Mouse (Mus musculus): ENCODE measurements at regions not wholly inside any gene's neighbourhood (a gene's known extent, or its start where the extent isn't known, plus 50 kb on each side); places are given as distances from the start of the nearest gene placed in this dataset.

DNA sequence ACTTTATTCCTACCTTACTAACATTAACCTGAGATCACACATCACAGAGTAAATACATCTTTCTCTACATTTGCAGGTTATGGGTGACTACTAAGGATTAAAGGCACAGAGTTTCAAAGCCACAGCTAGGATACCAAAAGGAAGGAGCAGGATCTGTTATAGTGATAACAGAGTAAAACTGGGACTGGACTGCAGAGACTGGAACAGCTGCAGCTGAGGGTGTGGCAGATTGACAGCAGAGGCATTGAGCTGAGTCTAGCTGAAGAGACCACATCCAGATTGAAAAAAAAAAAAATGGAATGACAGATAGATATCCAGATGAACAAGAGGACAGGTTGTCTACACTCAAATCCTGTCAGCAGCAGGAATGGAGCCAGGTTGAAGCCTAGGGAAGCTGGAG lies 301.1 kb downstream of the Irs2 start:
- H3K4me3 ChIP-seq (ENCODE audit: low read depth, low read length): no peak overlapping the region
- H3K36me3 ChIP-seq (ENCODE audit: control insufficient read depth, insufficient read depth): no peaks in the 10 kb centered on the region
- no peak overlapping the region for H3K9ac ChIP-seq (ENCODE audit: low read depth, low read length)
- no peak for TF ChIP-seq CTCF (IDR thresholded peaks at IDR 0.05; ENCODE audit: low read depth)
- no peak overlapping the region for H3K27ac ChIP-seq (ENCODE audit: low read depth, low read length)
- ATAC-seq: no peak
- no peak overlapping the region for H3K4me2 ChIP-seq (replicated peaks; ENCODE audit: low read depth)
- no peaks in the 10 kb centered on the region for H3K9me3 ChIP-seq (ENCODE audit: control insufficient read depth)
- no peaks in the 10 kb centered on the region for H3K4me1 ChIP-seq (replicated peaks; ENCODE audit: control insufficient read depth, insufficient read depth, low read length)
- H3K27me3 ChIP-seq (replicated peaks; ENCODE audit: control insufficient read depth, insufficient read depth, low read length): no peaks in the 10 kb centered on the region

DNA sequence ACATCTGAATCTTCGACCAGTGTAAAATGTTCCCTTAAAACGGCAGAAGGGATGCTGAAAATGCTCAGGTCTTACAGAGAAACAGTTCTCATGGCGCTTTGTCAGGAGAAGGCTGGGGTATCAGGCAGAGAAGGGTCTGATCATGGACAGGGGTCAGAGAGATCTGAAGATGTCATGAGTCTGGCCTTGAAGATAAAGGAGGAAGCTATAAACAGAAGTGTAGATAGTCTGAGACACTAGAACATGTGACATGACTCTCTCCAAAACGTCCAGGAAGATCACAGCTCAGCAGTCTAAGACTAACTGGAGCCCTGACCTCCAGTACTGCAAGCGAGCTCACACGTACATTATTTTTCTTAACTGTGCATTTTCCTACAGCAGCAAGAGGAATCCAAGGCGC lies 302.3 kb downstream of the Irs2 start:
- no peak for TF ChIP-seq CTCF (IDR thresholded peaks at IDR 0.05; ENCODE audit: low read depth)
- Histone ChIP-seq H3K9ac (ENCODE audit: low read depth, low read length) (no peak overlapping the region), H3K9me3 (ENCODE audit: control insufficient read depth) (no peaks in the 10 kb centered on the region), H3K27me3 (replicated peaks; ENCODE audit: control insufficient read depth, insufficient read depth, low read length) (no peaks in the 10 kb centered on the region), H3K4me2 (replicated peaks; ENCODE audit: low read depth) (no peak overlapping the region), H3K4me1 (replicated peaks; ENCODE audit: control insufficient read depth, insufficient read depth, low read length) (no peaks in the 10 kb centered on the region), H3K4me3 (ENCODE audit: low read depth, low read length) (no peak overlapping the region), H3K36me3 (ENCODE audit: control insufficient read depth, insufficient read depth) (no peaks in the 10 kb centered on the region), H3K27ac (ENCODE audit: low read depth, low read length) (no peak overlapping the region)
- 63% methylated on average over 7 of the region's 7 CpGs for WGBS
- ATAC-seq: no peak

GRCm38 (mm10) chr8:10702755-10703154 lies 305.5 kb downstream of the Irs2 start:
- WGBS: 82% methylated on average over 7 of the region's 7 CpGs
- TF ChIP-seq CTCF (IDR thresholded peaks at IDR 0.05; ENCODE audit: low read depth): no peak
- ATAC-seq: no peak
- no peak overlapping the region for H3K4me2 ChIP-seq (replicated peaks; ENCODE audit: low read depth)
- no peak overlapping the region for H3K4me3 ChIP-seq (ENCODE audit: low read depth, low read length)
- H3K36me3 ChIP-seq (ENCODE audit: control insufficient read depth, insufficient read depth): no peaks in the 10 kb centered on the region
- H3K4me1 ChIP-seq (replicated peaks; ENCODE audit: control insufficient read depth, insufficient read depth, low read length): no peaks in the 10 kb centered on the region
- H3K9me3 ChIP-seq (ENCODE audit: control insufficient read depth): no peaks in the 10 kb centered on the region
- H3K9ac ChIP-seq (ENCODE audit: low read depth, low read length): no peak overlapping the region
- no peaks in the 10 kb centered on the region for H3K27me3 ChIP-seq (replicated peaks; ENCODE audit: control insufficient read depth, insufficient read depth, low read length)
- H3K27ac ChIP-seq (ENCODE audit: low read depth, low read length): no peak overlapping the region

- H3K9ac ChIP-seq (ENCODE audit: low read depth, low read length): no peak overlapping the region
- H3K4me2 ChIP-seq (replicated peaks; ENCODE audit: low read depth): no peak overlapping the region
- no peak for TF ChIP-seq CTCF (IDR thresholded peaks at IDR 0.05; ENCODE audit: low read depth)
- ATAC-seq: no peak
- no peaks in the 10 kb centered on the region for H3K27me3 ChIP-seq (replicated peaks; ENCODE audit: control insufficient read depth, insufficient read depth, low read length)
- H3K4me3 ChIP-seq (ENCODE audit: low read depth, low read length): no peak overlapping the region
- H3K36me3 ChIP-seq (ENCODE audit: control insufficient read depth, insufficient read depth): no peaks in the 10 kb centered on the region
- H3K9me3 ChIP-seq (ENCODE audit: control insufficient read depth): no peaks in the 10 kb centered on the region
- H3K27ac ChIP-seq (ENCODE audit: low read depth, low read length): no peak overlapping the region
- H3K4me1 ChIP-seq (replicated peaks; ENCODE audit: control insufficient read depth, insufficient read depth, low read length): no peaks in the 10 kb centered on the region
- WGBS: 79% methylated on average over 10 of the region's 10 CpGs
These were observed 306.0 kb downstream of the Irs2 start for GRCm38 (mm10) chr8:10702248-10702647.

DNA sequence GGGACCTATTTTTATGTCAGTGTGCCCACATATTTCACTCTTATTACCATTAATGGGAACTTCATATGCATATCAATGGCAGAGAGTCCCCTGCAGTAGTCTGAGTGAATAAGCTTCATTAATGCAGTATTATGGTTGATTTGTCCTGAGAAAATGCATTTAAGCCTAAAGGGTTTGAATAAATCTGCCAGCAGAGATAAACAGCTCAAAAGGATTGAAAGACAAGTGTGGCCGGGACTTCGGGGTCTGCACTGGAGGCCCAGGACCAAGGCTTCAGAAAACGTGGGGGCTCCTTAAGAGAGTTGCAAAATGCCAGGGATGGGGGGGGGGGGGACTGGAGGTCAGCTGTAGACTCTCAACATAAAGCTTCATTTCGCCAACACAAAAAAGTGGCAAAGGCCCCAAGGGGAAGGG lies 306.6 kb downstream of the Irs2 start:
- Histone ChIP-seq H3K27ac (ENCODE audit: low read depth, low read length) (no peak overlapping the region), H3K4me1 (replicated peaks; ENCODE audit: control insufficient read depth, insufficient read depth, low read length) (no peaks in the 10 kb centered on the region), H3K4me2 (replicated peaks; ENCODE audit: low read depth) (no peak overlapping the region), H3K9ac (ENCODE audit: low read depth, low read length) (no peak overlapping the region), H3K4me3 (ENCODE audit: low read depth, low read length) (no peak overlapping the region), H3K9me3 (ENCODE audit: control insufficient read depth) (no peaks in the 10 kb centered on the region), H3K27me3 (replicated peaks; ENCODE audit: control insufficient read depth, insufficient read depth, low read length) (no peaks in the 10 kb centered on the region), H3K36me3 (ENCODE audit: control insufficient read depth, insufficient read depth) (no peaks in the 10 kb centered on the region)
- TF ChIP-seq CTCF (IDR thresholded peaks at IDR 0.05; ENCODE audit: low read depth): no peak
- ATAC-seq: no peak
- 78% methylated on average over 4 of the region's 4 CpGs for WGBS

GRCm38 (mm10) chr8:10701226-10701625 lies 307.0 kb downstream of the Irs2 start:
- no peaks in the 10 kb centered on the region for H3K36me3 ChIP-seq (ENCODE audit: control insufficient read depth, insufficient read depth)
- no peak overlapping the region for H3K27ac ChIP-seq (ENCODE audit: low read depth, low read length)
- H3K9ac ChIP-seq (ENCODE audit: low read depth, low read length): no peak overlapping the region
- H3K4me1 ChIP-seq (replicated peaks; ENCODE audit: control insufficient read depth, insufficient read depth, low read length): no peaks in the 10 kb centered on the region
- WGBS: 81% methylated on average over 4 of the region's 4 CpGs
- H3K4me2 ChIP-seq (replicated peaks; ENCODE audit: low read depth): no peak overlapping the region
- H3K27me3 ChIP-seq (replicated peaks; ENCODE audit: control insufficient read depth, insufficient read depth, low read length): no peaks in the 10 kb centered on the region
- ATAC-seq: no peak
- no peaks in the 10 kb centered on the region for H3K9me3 ChIP-seq (ENCODE audit: control insufficient read depth)
- TF ChIP-seq CTCF (IDR thresholded peaks at IDR 0.05; ENCODE audit: low read depth): no peak
- no peak overlapping the region for H3K4me3 ChIP-seq (ENCODE audit: low read depth, low read length)

GRCm38 (mm10) chr8:10699669-10700068 lies 308.6 kb downstream of the Irs2 start:
- Histone ChIP-seq H3K9me3 (ENCODE audit: control insufficient read depth) (no peaks in the 10 kb centered on the region), H3K36me3 (ENCODE audit: control insufficient read depth, insufficient read depth) (no peaks in the 10 kb centered on the region), H3K4me2 (replicated peaks; ENCODE audit: low read depth) (no peak overlapping the region), H3K4me1 (replicated peaks; ENCODE audit: control insufficient read depth, insufficient read depth, low read length) (no peaks in the 10 kb centered on the region), H3K9ac (ENCODE audit: low read depth, low read length) (no peak overlapping the region), H3K27me3 (replicated peaks; ENCODE audit: control insufficient read depth, insufficient read depth, low read length) (no peaks in the 10 kb centered on the region), H3K27ac (ENCODE audit: low read depth, low read length) (no peak overlapping the region), H3K4me3 (ENCODE audit: low read depth, low read length) (no peak overlapping the region)
- ATAC-seq: no peak
- WGBS: 71% methylated on average over 9 of the region's 9 CpGs
- no peak for TF ChIP-seq CTCF (IDR thresholded peaks at IDR 0.05; ENCODE audit: low read depth)

All from intestine, postnatal 0 days (tissue).